Mouse (Mus musculus) stomach, postnatal 0 days (tissue): Measurements from ENCODE around the gene Hagh. TPM values are rescaled to one million over a fixed set of nuclear protein-coding genes. Genes with fewer than 3 reads are reported as not detected.

Source experiments
- ATAC-seq: fragments of 200-750 bp; cut with Nextera tagmentation; 2 replicates; pipeline ENCODE4 v1.8.0; 2017; ENCODE audit not compliant: low FRiP score, low TSS enrichment
- DNase-seq: peaks from one replicate; pipeline ENCODE4 v3.0.0-alpha.2; 2016; ENCODE audit warnings: low spot score
- H3K27ac ChIP-seq: fragments of 300-500 bp; sonication (generic); replicated peaks from 2 replicates; pipeline ENCODE4 v1.5.1; 2014; ENCODE audit warnings: mild to moderate bottlenecking, control low read depth
- H3K27me3 ChIP-seq: fragments of 300-500 bp; sonication (generic); 2 replicates; pipeline ENCODE4 v1.6.1; 2014; ENCODE audit warnings: low read length; ENCODE audit not compliant: control insufficient read depth, insufficient read depth
- H3K36me3 ChIP-seq: fragments of 300-500 bp; sonication (generic); 2 replicates; pipeline ENCODE4 v1.6.1; 2014; ENCODE audit warnings: low read length, mixed read lengths; ENCODE audit not compliant: control insufficient read depth, insufficient read depth
- H3K4me1 ChIP-seq: fragments of 300-500 bp; sonication (generic); replicated peaks from 2 replicates; pipeline ENCODE4 v1.6.1; 2014; ENCODE audit warnings: antibody characterized with exemption; ENCODE audit not compliant: control insufficient read depth, insufficient read depth
- H3K4me2 ChIP-seq: fragments of 300-500 bp; sonication (generic); replicated peaks from 2 replicates; pipeline ENCODE4 v1.6.1; 2014; ENCODE audit warnings: low read depth, mild to moderate bottlenecking, control low read depth, moderate library complexity
- H3K4me3 ChIP-seq: fragments of 300-500 bp; sonication (generic); 2 replicates; pipeline ENCODE4 v1.5.1; 2014; ENCODE audit warnings: low read depth, low read length, control low read depth
- H3K9ac ChIP-seq: fragments of 300-500 bp; sonication (generic); 2 replicates; pipeline ENCODE4 v1.6.1; 2014; ENCODE audit warnings: mild to moderate bottlenecking, low read length, control low read depth, mixed read lengths
- H3K9me3 ChIP-seq: fragments of 300-500 bp; sonication (generic); 2 replicates; pipeline ENCODE4 v1.6.1; 2016; ENCODE audit warnings: low read length; ENCODE audit not compliant: control insufficient read depth
- CTCF ChIP-seq: IDR thresholded peaks from 2 replicates; pipeline ENCODE4 v1.5.1; 2016; ENCODE audit warnings: antibody characterized with exemption, low read depth, mild to moderate bottlenecking, moderate library complexity
- EP300 ChIP-seq: optimal IDR thresholded peaks from 2 replicates; pipeline ENCODE3; 2016; ENCODE audit warnings: antibody characterized with exemption
- WGBS: fragments of 180-500 bp; shearing (Covaris S2); extraction: QIAGEN DNeasy Blood & Tissue Kit; methylation state at CpG from one replicate; pipeline ENCODE4 v1.1.7; 2014; 5-methylcytosine and 5-hydroxymethylcytosine counted together
- polyA plus RNA-seq: library from polyadenylated mRNA; unstranded; fragments of >200 nt; fragmentation: Nextera tagmentation; extraction: Ambion mirVana; gene quantifications from 2 replicates; pipeline ENCODE4 v1.2.1, GENCODE M21; 2015

Gene Hagh
- polyA plus RNA-seq, 1 experiment from 2014 or later, result 51.3 TPM

GRCm38 (mm10) chr17:24898041-24898854 is 58.3 kb downstream of the Hagh start:
- no peak overlapping the region for H3K27ac ChIP-seq
- WGBS, result 75% methylated on average over 4 of the region's 4 CpGs
- ATAC-seq, result no peak

GRCm38 (mm10) chr17:24899153-24899552 is 59.2 kb downstream of the Hagh start:
- no peak overlapping the region for H3K4me3 ChIP-seq
- peaks cover 42% of the 10 kb centered on the region for H3K36me3 ChIP-seq
- H3K4me2 ChIP-seq, result no peak overlapping the region
- WGBS, result 80% methylated on average over 5 of the region's 5 CpGs
- peaks cover 5% of the 10 kb centered on the region for H3K4me1 ChIP-seq
- no peak overlapping the region for H3K9ac ChIP-seq
- TF ChIP-seq CTCF, result no peak
- TF ChIP-seq EP300, result no peak
- ATAC-seq (no peak), DNase-seq (no peak)
- H3K27ac ChIP-seq, result no peak overlapping the region
- no peaks in the 10 kb centered on the region for H3K27me3 ChIP-seq
- no peaks in the 10 kb centered on the region for H3K9me3 ChIP-seq

More at GRCm38 (mm10) chr17:24898041-24898854, 58.3 kb downstream of the Hagh start:
- Histone ChIP-seq H3K4me1 (peaks cover 5% of the 10 kb centered on the region), H3K27me3 (no peaks in the 10 kb centered on the region), H3K9me3 (no peaks in the 10 kb centered on the region), H3K9ac (no peak overlapping the region), H3K4me3 (no peak overlapping the region), H3K36me3 (peaks cover 40% of the 10 kb centered on the region), H3K4me2 (no peak overlapping the region)
- DNase-seq, result no peak
- TF ChIP-seq CTCF, result no peak
- TF ChIP-seq EP300, result no peak

- Histone ChIP-seq H3K36me3 (peaks cover 47% of the 10 kb centered on the region), H3K4me3 (no peak overlapping the region), H3K9ac (no peak overlapping the region), H3K27ac (no peak overlapping the region), H3K4me2 (no peak overlapping the region), H3K27me3 (no peaks in the 10 kb centered on the region), H3K4me1 (peaks cover 5% of the 10 kb centered on the region; the same call in 1 of the 2 replicates), H3K9me3 (no peaks in the 10 kb centered on the region)
- DNase-seq (no peak), ATAC-seq (no peak)
- 90% methylated on average over 6 of the region's 6 CpGs for WGBS
- TF ChIP-seq EP300 (no peak), CTCF (no peak)
Measured at GRCm38 (mm10) chr17:24900014-24900413, 60.1 kb downstream of the Hagh start.

GRCm38 (mm10) chr17:24902124-24902523 is 62.2 kb downstream of the Hagh start:
- H3K27me3 ChIP-seq, result no peaks in the 10 kb centered on the region
- H3K4me1 ChIP-seq, result peaks cover 1% of the 10 kb centered on the region; the same call in 1 of the 2 replicates
- no peak for TF ChIP-seq CTCF
- no peak for TF ChIP-seq EP300
- H3K4me3 ChIP-seq, result no peak overlapping the region
- H3K4me2 ChIP-seq, result no peak overlapping the region
- H3K9ac ChIP-seq, result no peak overlapping the region
- peaks cover 58% of the 10 kb centered on the region for H3K36me3 ChIP-seq
- DNase-seq, result no peak
- no peak for ATAC-seq
- no peak overlapping the region for H3K27ac ChIP-seq
- H3K9me3 ChIP-seq, result no peaks in the 10 kb centered on the region
- 90% methylated on average over 5 of the region's 5 CpGs for WGBS

GRCm38 (mm10) chr17:24902671-24903474 is 62.9 kb downstream of the Hagh start:
- Histone ChIP-seq H3K9me3 (no peaks in the 10 kb centered on the region), H3K27me3 (no peaks in the 10 kb centered on the region), H3K4me2 (no peak overlapping the region), H3K36me3 (peaks cover 64% of the 10 kb centered on the region), H3K9ac (no peak overlapping the region), H3K4me3 (no peak overlapping the region), H3K4me1 (no peaks in the 10 kb centered on the region), H3K27ac (no peak overlapping the region)
- DNase-seq (no peak), ATAC-seq (no peak)
- TF ChIP-seq EP300 (no peak), CTCF (peak; percentile 61)
- WGBS, result 69% methylated on average over 9 of the region's 9 CpGs

- Histone ChIP-seq H3K4me1 (no peaks in the 10 kb centered on the region), H3K27ac (no peak overlapping the region), H3K4me2 (no peak overlapping the region), H3K36me3 (peaks cover 64% of the 10 kb centered on the region), H3K4me3 (no peak overlapping the region), H3K9me3 (no peaks in the 10 kb centered on the region), H3K27me3 (no peaks in the 10 kb centered on the region), H3K9ac (no peak overlapping the region)
- no peak for ATAC-seq
- TF ChIP-seq EP300, result no peak
- TF ChIP-seq CTCF, result no peak
- DNase-seq, result no peak
- 81% methylated on average over 9 of the region's 9 CpGs for WGBS
Measured at GRCm38 (mm10) chr17:24903767-24904166, 63.8 kb downstream of the Hagh start.
